Mouse (Mus musculus) forebrain, embryonic 16.5 days (tissue): ENCODE data around the gene Dhx34. TPM values are rescaled to one million over a fixed set of nuclear protein-coding genes. Genes with fewer than 3 reads are reported as not detected.

Source experiments
- ATAC-seq: fragments of 200-750 bp; cut with Nextera tagmentation; 2 replicates; pipeline ENCODE4 v1.8.0; 2017; ENCODE audit warnings: mild to moderate bottlenecking, moderate library complexity
- H3K27ac ChIP-seq: fragments of 300-500 bp; sonication (generic); 2 replicates; pipeline ENCODE4 v1.5.1; 2014; ENCODE audit warnings: low read length, control low read depth
- H3K27me3 ChIP-seq: fragments of 300-500 bp; sonication (generic); replicated peaks from 2 replicates; pipeline ENCODE4 v1.6.1; 2014; ENCODE audit warnings: low read length; ENCODE audit not compliant: control insufficient read depth, insufficient read depth
- H3K36me3 ChIP-seq: fragments of 300-500 bp; sonication (generic); 2 replicates; pipeline ENCODE4 v1.6.1; 2014; ENCODE audit not compliant: control insufficient read depth, insufficient read depth
- H3K4me1 ChIP-seq: fragments of 300-500 bp; sonication (generic); replicated peaks from 2 replicates; pipeline ENCODE4 v1.6.1; 2014; ENCODE audit warnings: low read length; ENCODE audit not compliant: control insufficient read depth, insufficient read depth
- H3K4me2 ChIP-seq: fragments of 300-500 bp; sonication (generic); 2 replicates; pipeline ENCODE4 v1.6.1; 2014; ENCODE audit warnings: mild to moderate bottlenecking, low read length, control low read depth
- H3K4me3 ChIP-seq: fragments of 300-500 bp; sonication (generic); replicated peaks from 2 replicates; pipeline ENCODE4 v1.5.1; 2014; ENCODE audit warnings: mild to moderate bottlenecking, low read length, control low read depth
- H3K9ac ChIP-seq: fragments of 300-500 bp; sonication (generic); replicated peaks from 2 replicates; pipeline ENCODE4 v1.6.1; 2014; ENCODE audit warnings: low read depth, low read length, control low read depth
- H3K9me3 ChIP-seq: fragments of 300-500 bp; sonication (generic); 2 replicates; pipeline ENCODE4 v1.6.1; 2016; ENCODE audit warnings: low read length; ENCODE audit not compliant: control insufficient read depth
- WGBS: fragments of 180-500 bp; shearing (Covaris S2); extraction: QIAGEN DNeasy Blood & Tissue Kit; methylation state at CpG from one replicate; pipeline ENCODE4 v1.1.7; 2014; 5-methylcytosine and 5-hydroxymethylcytosine counted together
- polyA plus RNA-seq: library from polyadenylated mRNA; unstranded; fragments of >200 nt; fragmentation: Nextera tagmentation; extraction: Ambion mirVana; gene quantifications from 2 replicates; pipeline ENCODE4 v1.2.1, GENCODE M21; 2015

Gene Dhx34
- polyA plus RNA-seq, 1 experiment from 2014 or later = 15.5 TPM

- peak overlapping the region; percentile 29 for H3K4me2 ChIP-seq
- peaks cover 6% of the 10 kb centered on the region; the same call in 1 of the 2 replicates for H3K4me1 ChIP-seq
- H3K36me3 ChIP-seq = no peaks in the 10 kb centered on the region
- peaks cover 2% of the 10 kb centered on the region; the same call in 1 of the 2 replicates for H3K27me3 ChIP-seq
- no peak for ATAC-seq
- H3K4me3 ChIP-seq = no peak overlapping the region; the same call in 1 of the 2 replicates
- H3K9ac ChIP-seq = no peak overlapping the region
- 8% methylated on average over 39 of the region's 39 CpGs for WGBS
- H3K9me3 ChIP-seq = no peaks in the 10 kb centered on the region
- H3K27ac ChIP-seq = no peak overlapping the region
Measured at GRCm38 (mm10) chr7:16158735-16159134, 63.1 kb downstream of the Dhx34 start.

GRCm38 (mm10) chr7:16156105-16156714, 65.6 kb downstream of the Dhx34 start:
- WGBS = 75% methylated on average over 8 of the region's 8 CpGs
- Histone ChIP-seq H3K27ac (no peak overlapping the region), H3K27me3 (peaks cover 2% of the 10 kb centered on the region; the same call in 1 of the 2 replicates), H3K4me1 (peaks cover 9% of the 10 kb centered on the region), H3K9ac (no peak overlapping the region), H3K4me2 (no peak overlapping the region), H3K4me3 (no peak overlapping the region), H3K9me3 (no peaks in the 10 kb centered on the region), H3K36me3 (no peaks in the 10 kb centered on the region)
- ATAC-seq = no peak

GRCm38 (mm10) chr7:16155132-16155872, 66.5 kb downstream of the Dhx34 start:
- H3K4me3 ChIP-seq = no peak overlapping the region
- WGBS = 59% methylated on average over 9 of the region's 9 CpGs

GRCm38 (mm10) chr7:16153522-16153921, 68.3 kb downstream of the Dhx34 start:
- peak; percentile 70 for ATAC-seq
- Histone ChIP-seq H3K36me3 (no peaks in the 10 kb centered on the region), H3K27ac (no peak overlapping the region), H3K4me3 (no peak overlapping the region), H3K4me2 (no peak overlapping the region), H3K9ac (no peak overlapping the region), H3K4me1 (peaks cover 22% of the 10 kb centered on the region), H3K27me3 (no peaks in the 10 kb centered on the region), H3K9me3 (no peaks in the 10 kb centered on the region)
- 17% methylated on average over 10 of the region's 10 CpGs for WGBS

More at GRCm38 (mm10) chr7:16155132-16155872, 66.5 kb downstream of the Dhx34 start:
- no peaks in the 10 kb centered on the region for H3K36me3 ChIP-seq
- no peak overlapping the region for H3K9ac ChIP-seq
- H3K4me2 ChIP-seq = no peak overlapping the region
- no peaks in the 10 kb centered on the region for H3K9me3 ChIP-seq
- H3K27ac ChIP-seq = no peak overlapping the region
- H3K27me3 ChIP-seq = peaks cover 2% of the 10 kb centered on the region; the same call in 1 of the 2 replicates
- peaks cover 13% of the 10 kb centered on the region for H3K4me1 ChIP-seq
- peak; percentile 52 for ATAC-seq

DNA sequence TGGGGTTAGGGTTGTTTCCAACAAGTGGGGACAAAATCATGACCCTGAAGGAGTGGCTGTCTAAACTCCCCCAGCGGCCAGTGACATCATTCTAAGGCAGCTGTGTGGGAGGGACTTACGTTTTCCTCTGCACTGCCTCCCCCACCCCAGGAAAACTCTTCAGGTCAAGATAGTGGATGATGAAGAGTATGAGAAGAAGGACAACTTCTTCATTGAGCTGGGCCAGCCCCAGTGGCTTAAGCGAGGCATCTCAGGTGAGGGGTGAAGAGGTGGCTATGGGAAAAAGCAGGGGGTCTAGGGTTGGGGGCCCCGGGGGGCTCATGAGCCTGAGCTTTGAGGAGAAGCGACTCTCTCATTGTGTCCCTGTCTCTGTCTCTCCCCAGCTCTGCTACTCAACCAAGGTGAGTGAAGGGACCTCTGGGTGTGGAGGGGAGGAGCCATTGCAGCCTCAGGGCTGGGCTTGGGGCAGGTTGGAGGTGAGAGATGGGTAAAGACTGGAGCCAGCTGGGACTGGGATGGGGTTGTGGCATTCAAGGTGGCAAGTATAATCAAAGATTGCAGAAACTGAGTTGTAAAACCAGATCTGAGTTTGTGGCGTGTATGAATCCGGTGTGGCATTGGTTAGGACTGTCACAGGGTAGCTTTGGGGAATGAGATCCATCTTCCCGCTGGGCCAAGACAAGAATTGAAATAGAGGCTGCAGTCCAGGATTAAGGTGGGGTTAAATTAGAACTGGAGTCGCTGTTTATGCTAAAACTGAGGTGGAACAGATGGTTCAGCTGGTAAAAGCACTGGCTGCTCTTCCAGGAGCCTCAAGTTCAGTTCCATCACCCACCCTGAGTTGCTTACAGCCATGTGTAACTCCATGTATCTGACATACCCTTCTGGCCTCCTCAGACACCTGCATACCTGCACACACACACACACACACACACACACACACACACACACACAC, 71.4 kb downstream of the Dhx34 start:
- peaks cover 36% of the 10 kb centered on the region for H3K4me1 ChIP-seq
- no peaks in the 10 kb centered on the region for H3K9me3 ChIP-seq
- H3K36me3 ChIP-seq = no peaks in the 10 kb centered on the region
- H3K27me3 ChIP-seq = no peaks in the 10 kb centered on the region
- ATAC-seq = no peak
- no peak overlapping the region for H3K4me3 ChIP-seq
- H3K4me2 ChIP-seq = no peak overlapping the region
- no peak overlapping the region for H3K27ac ChIP-seq
- WGBS = 77% methylated on average over 9 of the region's 9 CpGs
- no peak overlapping the region for H3K9ac ChIP-seq

DNA sequence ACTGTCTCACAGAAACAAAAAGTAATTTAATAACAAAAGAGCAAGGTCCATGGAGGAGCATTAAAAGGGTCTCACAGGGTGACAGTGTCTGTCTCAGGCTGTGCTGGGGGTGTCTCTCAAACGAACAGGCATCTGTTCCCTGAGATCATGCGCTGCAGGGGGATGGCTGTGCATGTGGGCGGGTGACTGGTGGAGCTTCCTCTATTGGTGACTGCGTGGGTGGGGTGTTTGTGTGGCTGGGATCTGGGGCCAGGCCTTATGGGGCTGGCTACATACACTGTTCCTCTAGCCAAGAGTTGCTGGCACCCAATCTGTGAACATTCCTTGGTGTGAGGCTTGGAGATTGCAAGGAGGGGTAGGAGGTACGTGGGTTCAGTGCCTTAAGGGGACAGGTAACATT, 72.6 kb downstream of the Dhx34 start:
- Histone ChIP-seq H3K4me3 (no peak overlapping the region), H3K36me3 (no peaks in the 10 kb centered on the region; the same call in 1 of the 2 replicates), H3K9me3 (no peaks in the 10 kb centered on the region), H3K9ac (no peak overlapping the region), H3K27me3 (no peaks in the 10 kb centered on the region), H3K4me2 (no peak overlapping the region), H3K27ac (peak overlapping the region; percentile 54), H3K4me1 (peaks cover 36% of the 10 kb centered on the region)
- 46% methylated on average over 5 of the region's 5 CpGs for WGBS
- peak; percentile 73 for ATAC-seq

- 16% methylated on average over 15 of the region's 15 CpGs for WGBS
- H3K36me3 ChIP-seq = no peaks in the 10 kb centered on the region; the same call in 1 of the 2 replicates
- ATAC-seq = no peak
Measured at GRCm38 (mm10) chr7:16147643-16148042, 74.2 kb downstream of the Dhx34 start.

More at GRCm38 (mm10) chr7:16147643-16148042, 74.2 kb downstream of the Dhx34 start:
- no peak overlapping the region for H3K27ac ChIP-seq
- no peak overlapping the region for H3K9ac ChIP-seq
- no peaks in the 10 kb centered on the region for H3K9me3 ChIP-seq
- H3K4me1 ChIP-seq = peaks cover 32% of the 10 kb centered on the region
- H3K27me3 ChIP-seq = no peaks in the 10 kb centered on the region
- no peak overlapping the region for H3K4me2 ChIP-seq
- H3K4me3 ChIP-seq = no peak overlapping the region
